Mouse (Mus musculus) E14TG2a.4 (cell line): Measurements from ENCODE around the gene Nars2.

Source experiments
- CTCF ChIP-seq: conservative IDR thresholded peaks from 2 replicates; pipeline ENCODE4 v1.5.1; 2014; ENCODE audit warnings: low read length
- NANOG ChIP-seq: IDR thresholded peaks from 2 replicates; pipeline ENCODE4 v1.6.1; 2014; ENCODE audit warnings: borderline replicate concordance, low read length, mixed read lengths
- POU5F1 ChIP-seq: IDR thresholded peaks from 2 replicates; pipeline ENCODE4 v1.6.1; 2014; ENCODE audit warnings: low read length, borderline replicate concordance

- TF ChIP-seq CTCF (no peak), NANOG (no peak), POU5F1 (no peak)
Observed at GRCm38 (mm10) chr7:96987676-96988075, 36.4 kb downstream of the Nars2 start.
